Mouse (Mus musculus): ENCODE data around the gene Zfp593. TPM values are rescaled to one million over a fixed set of nuclear protein-coding genes. Genes with fewer than 3 reads are reported as not detected.
A peak's percentile ranks its signal among the peaks of the same experiment; 100 is the strongest.
"Not testable (repeated sequence)": the region's sequence is repeated elsewhere in the genome, so short reads cannot be mapped to it uniquely, and the experiment has no call there.

Gene Zfp593
- polyA plus RNA-seq, 1 experiment from 2014 or later = 15.7 TPM

- WGBS = 40% methylated on average over 12 of the region's 13 CpGs
- H3K4me1 ChIP-seq (replicated peaks) = no peaks in the 10 kb centered on the region
- no peak for ATAC-seq (ENCODE audit: low FRiP score)
Measured at GRCm38 (mm10) chr4:134272731-134273416, 27.5 kb upstream of the Zfp593 start.

GRCm38 (mm10) chr4:134271979-134272378, 26.6 kb upstream of the Zfp593 start:
- Histone ChIP-seq H3K4me3 (no peak overlapping the region), H3K4me1 (replicated peaks) (no peaks in the 10 kb centered on the region), H3K9ac (no peak overlapping the region), H3K27me3 (no peaks in the 10 kb centered on the region), H3K4me2 (no peak overlapping the region), H3K36me3 (peaks cover 17% of the 10 kb centered on the region), H3K27ac (no peak overlapping the region), H3K9me3 (no peaks in the 10 kb centered on the region)
- 85% methylated on average over 7 of the region's 7 CpGs for WGBS
- no peak for ATAC-seq (ENCODE audit: low FRiP score)

More at GRCm38 (mm10) chr4:134272731-134273416, 27.5 kb upstream of the Zfp593 start:
- Histone ChIP-seq H3K36me3 (peaks cover 25% of the 10 kb centered on the region), H3K9me3 (no peaks in the 10 kb centered on the region), H3K4me3 (no peak overlapping the region), H3K9ac (no peak overlapping the region; the same call in 1 of the 2 replicates), H3K27ac (no peak overlapping the region), H3K27me3 (no peaks in the 10 kb centered on the region), H3K4me2 (no peak overlapping the region)

- not testable (repeated sequence) for H3K36me3 ChIP-seq; H3K4me2 ChIP-seq; ATAC-seq (ENCODE audit: low FRiP score); H3K9ac ChIP-seq; H3K27ac ChIP-seq; H3K27me3 ChIP-seq; H3K4me3 ChIP-seq; H3K9me3 ChIP-seq; H3K4me1 ChIP-seq (replicated peaks)
Measured at GRCm38 (mm10) chr4:134269622-134270021, 24.2 kb upstream of the Zfp593 start.

GRCm38 (mm10) chr4:134268102-134268655, 22.8 kb upstream of the Zfp593 start:
- H3K4me3 ChIP-seq = no peak overlapping the region
- 89% methylated on average over 19 of the region's 19 CpGs for whole genome bisulfite sequencing
- no peaks in the 10 kb centered on the region for H3K4me1 ChIP-seq (replicated peaks)
- no peaks in the 10 kb centered on the region for H3K9me3 ChIP-seq
- no peak overlapping the region for H3K27ac ChIP-seq
- no peak overlapping the region for H3K9ac ChIP-seq
- H3K36me3 ChIP-seq = no peaks in the 10 kb centered on the region
- no peak for ATAC-seq (ENCODE audit: low FRiP score)
- H3K4me2 ChIP-seq = no peak overlapping the region
- no peaks in the 10 kb centered on the region for H3K27me3 ChIP-seq

GRCm38 (mm10) chr4:134265860-134266585, 20.6 kb upstream of the Zfp593 start:
- Histone ChIP-seq H3K27ac (no peak overlapping the region), H3K27me3 (no peaks in the 10 kb centered on the region), H3K9ac (no peak overlapping the region), H3K9me3 (no peaks in the 10 kb centered on the region), H3K36me3 (no peaks in the 10 kb centered on the region), H3K4me3 (no peak overlapping the region), H3K4me2 (no peak overlapping the region), H3K4me1 (replicated peaks) (no peaks in the 10 kb centered on the region)
- no peak for ATAC-seq (ENCODE audit: low FRiP score)
- 68% methylated on average over 9 of the region's 9 CpGs for WGBS

- H3K36me3 ChIP-seq = no peaks in the 10 kb centered on the region
- 29% methylated on average over 6 of the region's 6 CpGs for WGBS
- H3K9ac ChIP-seq = no peak overlapping the region
- H3K27ac ChIP-seq = no peak overlapping the region
- H3K27me3 ChIP-seq = no peaks in the 10 kb centered on the region
- H3K4me2 ChIP-seq = no peak overlapping the region
- no peak overlapping the region for H3K4me3 ChIP-seq
- no peaks in the 10 kb centered on the region for H3K9me3 ChIP-seq
- H3K4me1 ChIP-seq (replicated peaks) = no peaks in the 10 kb centered on the region
- ATAC-seq (ENCODE audit: low FRiP score) = no peak
Measured at GRCm38 (mm10) chr4:134263191-134263590, 17.8 kb upstream of the Zfp593 start.

- WGBS = 63% methylated on average over 11 of the region's 11 CpGs
- Histone ChIP-seq H3K27me3 (peaks cover 34% of the 10 kb centered on the region), H3K36me3 (no peaks in the 10 kb centered on the region), H3K9ac (no peak overlapping the region), H3K9me3 (no peaks in the 10 kb centered on the region), H3K4me3 (no peak overlapping the region), H3K27ac (no peak overlapping the region), H3K4me1 (replicated peaks) (peaks cover 28% of the 10 kb centered on the region), H3K4me2 (no peak overlapping the region)
- ATAC-seq (ENCODE audit: low FRiP score) = no peak
Measured at GRCm38 (mm10) chr4:134258354-134258753, 13.0 kb upstream of the Zfp593 start.

GRCm38 (mm10) chr4:134257198-134258009, 12.0 kb upstream of the Zfp593 start:
- no peak overlapping the region for H3K4me2 ChIP-seq
- no peaks in the 10 kb centered on the region for H3K36me3 ChIP-seq
- H3K9me3 ChIP-seq = no peaks in the 10 kb centered on the region
- H3K9ac ChIP-seq = no peak overlapping the region
- WGBS = 10% methylated on average over 11 of the region's 11 CpGs
- peaks cover 43% of the 10 kb centered on the region for H3K27me3 ChIP-seq
- ATAC-seq (ENCODE audit: low FRiP score) = no peak
- H3K27ac ChIP-seq = no peak overlapping the region
- H3K4me1 ChIP-seq (replicated peaks) = peaks cover 38% of the 10 kb centered on the region
- H3K4me3 ChIP-seq = no peak overlapping the region

GRCm38 (mm10) chr4:134256407-134257197, 11.2 kb upstream of the Zfp593 start:
- WGBS = 5% methylated on average over 19 of the region's 19 CpGs
- no peak for ATAC-seq (ENCODE audit: low FRiP score)
- H3K27ac ChIP-seq = 0 out of 2 replicates have a peak overlapping the region, but pooled peaks have one; percentile 18

GRCm38 (mm10) chr4:134255854-134256253, 10.5 kb upstream of the Zfp593 start:
- Histone ChIP-seq H3K4me1 (replicated peaks) (peaks cover 53% of the 10 kb centered on the region), H3K4me2 (no peak overlapping the region), H3K9me3 (no peaks in the 10 kb centered on the region), H3K27ac (peak overlapping the region; percentile 18; the same call in 1 of the 2 replicates), H3K4me3 (no peak overlapping the region), H3K36me3 (no peaks in the 10 kb centered on the region), H3K9ac (no peak overlapping the region; the same call in 1 of the 2 replicates), H3K27me3 (peaks cover 59% of the 10 kb centered on the region)
- no peak for ATAC-seq (ENCODE audit: low FRiP score)
- 17% methylated on average over 4 of the region's 4 CpGs for WGBS

More at GRCm38 (mm10) chr4:134256407-134257197, 11.2 kb upstream of the Zfp593 start:
- H3K36me3 ChIP-seq = no peaks in the 10 kb centered on the region
- peak overlapping the region; percentile 46; the same call in 1 of the 2 replicates for H3K9ac ChIP-seq
- H3K9me3 ChIP-seq = no peaks in the 10 kb centered on the region
- peaks cover 46% of the 10 kb centered on the region for H3K4me1 ChIP-seq (replicated peaks)
- H3K4me3 ChIP-seq = no peak overlapping the region
- no peak overlapping the region for H3K4me2 ChIP-seq
- peaks cover 51% of the 10 kb centered on the region for H3K27me3 ChIP-seq

- Histone ChIP-seq H3K4me3 (no peak overlapping the region), H3K27me3 (peaks cover 69% of the 10 kb centered on the region), H3K27ac (no peak overlapping the region), H3K4me1 (replicated peaks) (peaks cover 63% of the 10 kb centered on the region), H3K36me3 (no peaks in the 10 kb centered on the region), H3K4me2 (no peak overlapping the region), H3K9ac (no peak overlapping the region), H3K9me3 (no peaks in the 10 kb centered on the region)
- no peak for ATAC-seq (ENCODE audit: low FRiP score)
- 20% methylated on average over 3 of the region's 3 CpGs for WGBS
Measured at GRCm38 (mm10) chr4:134254835-134255234, 9.4 kb upstream of the Zfp593 start.

Measured in hindbrain, embryonic 13.5 days (tissue).